Mouse (Mus musculus): ENCODE measurements at regions not wholly inside any gene's neighbourhood (a gene's known extent, or its start where the extent isn't known, plus 50 kb on each side); places are given as distances from the start of the nearest gene placed in this dataset.

GRCm38 (mm10) chr8:44656031-44656430 lies 279.2 kb upstream of the Fat1 start:
- Histone ChIP-seq H3K27me3 (ENCODE audit: control insufficient read depth, insufficient read depth, low read depth, low read length) (no peaks in the 10 kb centered on the region), H3K4me2 (ENCODE audit: low read depth, low read length) (no peak overlapping the region), H3K4me3 (ENCODE audit: low read depth, low read length) (no peak overlapping the region), H3K9ac (ENCODE audit: low read depth, low read length) (no peak overlapping the region), H3K36me3 (ENCODE audit: control insufficient read depth, insufficient read depth) (no peaks in the 10 kb centered on the region), H3K9me3 (replicated peaks; ENCODE audit: control insufficient read depth, low read length) (no peaks in the 10 kb centered on the region), H3K4me1 (ENCODE audit: control insufficient read depth, low read depth, low read length) (no peaks in the 10 kb centered on the region), H3K27ac (ENCODE audit: low read length) (no peak overlapping the region)
- ATAC-seq (ENCODE audit: low read depth), result no peak

GRCm38 (mm10) chr8:44656470-44656869 lies 278.8 kb upstream of the Fat1 start:
- Histone ChIP-seq H3K9ac (ENCODE audit: low read depth, low read length) (no peak overlapping the region), H3K27me3 (ENCODE audit: control insufficient read depth, insufficient read depth, low read depth, low read length) (no peaks in the 10 kb centered on the region), H3K4me2 (ENCODE audit: low read depth, low read length) (no peak overlapping the region), H3K4me1 (ENCODE audit: control insufficient read depth, low read depth, low read length) (no peaks in the 10 kb centered on the region), H3K27ac (ENCODE audit: low read length) (no peak overlapping the region), H3K9me3 (replicated peaks; ENCODE audit: control insufficient read depth, low read length) (no peaks in the 10 kb centered on the region), H3K4me3 (ENCODE audit: low read depth, low read length) (no peak overlapping the region), H3K36me3 (ENCODE audit: control insufficient read depth, insufficient read depth) (no peaks in the 10 kb centered on the region)
- no peak for ATAC-seq (ENCODE audit: low read depth)
- 55% methylated on average over 4 of the region's 4 CpGs for WGBS (ENCODE audit: insufficient replicate concordance)

- WGBS (ENCODE audit: insufficient replicate concordance), result 33% methylated on average over 2 of the region's 2 CpGs
- no peaks in the 10 kb centered on the region for H3K9me3 ChIP-seq (replicated peaks; ENCODE audit: control insufficient read depth, low read length)
- H3K36me3 ChIP-seq (ENCODE audit: control insufficient read depth, insufficient read depth), result no peaks in the 10 kb centered on the region
- H3K27ac ChIP-seq (ENCODE audit: low read length), result no peak overlapping the region
- no peak overlapping the region for H3K9ac ChIP-seq (ENCODE audit: low read depth, low read length)
- H3K4me2 ChIP-seq (ENCODE audit: low read depth, low read length), result no peak overlapping the region
- ATAC-seq (ENCODE audit: low read depth), result no peak
- H3K4me1 ChIP-seq (ENCODE audit: control insufficient read depth, low read depth, low read length), result no peaks in the 10 kb centered on the region
- H3K4me3 ChIP-seq (ENCODE audit: low read depth, low read length), result no peak overlapping the region
- H3K27me3 ChIP-seq (ENCODE audit: control insufficient read depth, insufficient read depth, low read depth, low read length), result no peaks in the 10 kb centered on the region
These were observed 273.6 kb upstream of the Fat1 start for GRCm38 (mm10) chr8:44661696-44662095.

GRCm38 (mm10) chr8:44687126-44687525 lies 248.1 kb upstream of the Fat1 start:
- Histone ChIP-seq H3K4me1 (ENCODE audit: control insufficient read depth, low read depth, low read length) (no peaks in the 10 kb centered on the region), H3K27me3 (ENCODE audit: control insufficient read depth, insufficient read depth, low read depth, low read length) (no peaks in the 10 kb centered on the region), H3K4me2 (ENCODE audit: low read depth, low read length) (no peak overlapping the region), H3K9me3 (replicated peaks; ENCODE audit: control insufficient read depth, low read length) (no peaks in the 10 kb centered on the region), H3K27ac (ENCODE audit: low read length) (no peak overlapping the region), H3K36me3 (ENCODE audit: control insufficient read depth, insufficient read depth) (no peaks in the 10 kb centered on the region), H3K4me3 (ENCODE audit: low read depth, low read length) (no peak overlapping the region), H3K9ac (ENCODE audit: low read depth, low read length) (no peak overlapping the region)
- 73% methylated on average over 9 of the region's 9 CpGs for WGBS (ENCODE audit: insufficient replicate concordance)
- ATAC-seq (ENCODE audit: low read depth), result no peak

GRCm38 (mm10) chr8:44689837-44690592 lies 245.2 kb upstream of the Fat1 start:
- H3K4me3 ChIP-seq (ENCODE audit: low read depth, low read length), result no peak overlapping the region
- no peak overlapping the region for H3K4me2 ChIP-seq (ENCODE audit: low read depth, low read length)
- WGBS (ENCODE audit: insufficient replicate concordance), result 70% methylated on average over 9 of the region's 9 CpGs
- no peaks in the 10 kb centered on the region for H3K27me3 ChIP-seq (ENCODE audit: control insufficient read depth, insufficient read depth, low read depth, low read length)
- no peak overlapping the region for H3K9ac ChIP-seq (ENCODE audit: low read depth, low read length)
- H3K27ac ChIP-seq (ENCODE audit: low read length), result no peak overlapping the region
- no peak for ATAC-seq (ENCODE audit: low read depth)
- no peaks in the 10 kb centered on the region for H3K4me1 ChIP-seq (ENCODE audit: control insufficient read depth, low read depth, low read length)
- no peaks in the 10 kb centered on the region for H3K9me3 ChIP-seq (replicated peaks; ENCODE audit: control insufficient read depth, low read length)
- no peaks in the 10 kb centered on the region for H3K36me3 ChIP-seq (ENCODE audit: control insufficient read depth, insufficient read depth)

- WGBS (ENCODE audit: insufficient replicate concordance), result 32% methylated on average over 4 of the region's 4 CpGs
- H3K27ac ChIP-seq (ENCODE audit: low read length), result no peak overlapping the region
- H3K9me3 ChIP-seq (replicated peaks; ENCODE audit: control insufficient read depth, low read length), result no peaks in the 10 kb centered on the region
- H3K27me3 ChIP-seq (ENCODE audit: control insufficient read depth, insufficient read depth, low read depth, low read length), result no peaks in the 10 kb centered on the region
- no peak overlapping the region for H3K4me3 ChIP-seq (ENCODE audit: low read depth, low read length)
- H3K4me2 ChIP-seq (ENCODE audit: low read depth, low read length), result no peak overlapping the region
- no peak for ATAC-seq (ENCODE audit: low read depth)
- no peak overlapping the region for H3K9ac ChIP-seq (ENCODE audit: low read depth, low read length)
- H3K36me3 ChIP-seq (ENCODE audit: control insufficient read depth, insufficient read depth), result no peaks in the 10 kb centered on the region
- H3K4me1 ChIP-seq (ENCODE audit: control insufficient read depth, low read depth, low read length), result no peaks in the 10 kb centered on the region
These were observed 244.7 kb upstream of the Fat1 start for GRCm38 (mm10) chr8:44690593-44690950.

- no peak for ATAC-seq (ENCODE audit: low read depth)
- Histone ChIP-seq H3K4me1 (ENCODE audit: control insufficient read depth, low read depth, low read length) (no peaks in the 10 kb centered on the region), H3K9ac (ENCODE audit: low read depth, low read length) (no peak overlapping the region), H3K4me3 (ENCODE audit: low read depth, low read length) (no peak overlapping the region), H3K9me3 (replicated peaks; ENCODE audit: control insufficient read depth, low read length) (no peaks in the 10 kb centered on the region), H3K27me3 (ENCODE audit: control insufficient read depth, insufficient read depth, low read depth, low read length) (no peaks in the 10 kb centered on the region), H3K27ac (ENCODE audit: low read length) (no peak overlapping the region), H3K4me2 (ENCODE audit: low read depth, low read length) (no peak overlapping the region), H3K36me3 (ENCODE audit: control insufficient read depth, insufficient read depth) (no peaks in the 10 kb centered on the region)
- 55% methylated on average over 7 of the region's 7 CpGs for WGBS (ENCODE audit: insufficient replicate concordance)
These were observed 244.1 kb upstream of the Fat1 start for GRCm38 (mm10) chr8:44691140-44691539.

- WGBS (ENCODE audit: insufficient replicate concordance), result 63% methylated on average over 8 of the region's 8 CpGs
- no peaks in the 10 kb centered on the region for H3K36me3 ChIP-seq (ENCODE audit: control insufficient read depth, insufficient read depth)
- ATAC-seq (ENCODE audit: low read depth), result no peak
These were observed 243.1 kb upstream of the Fat1 start for GRCm38 (mm10) chr8:44692036-44692688.

GRCm38 (mm10) chr8:44694861-44695260 lies 240.4 kb upstream of the Fat1 start:
- no peaks in the 10 kb centered on the region for H3K4me1 ChIP-seq (ENCODE audit: control insufficient read depth, low read depth, low read length)
- no peaks in the 10 kb centered on the region for H3K27me3 ChIP-seq (ENCODE audit: control insufficient read depth, insufficient read depth, low read depth, low read length)
- no peak for ATAC-seq (ENCODE audit: low read depth)
- no peaks in the 10 kb centered on the region for H3K36me3 ChIP-seq (ENCODE audit: control insufficient read depth, insufficient read depth)
- no peak overlapping the region for H3K4me3 ChIP-seq (ENCODE audit: low read depth, low read length)
- WGBS (ENCODE audit: insufficient replicate concordance), result 54% methylated on average over 9 of the region's 9 CpGs
- no peak overlapping the region for H3K9ac ChIP-seq (ENCODE audit: low read depth, low read length)
- no peak overlapping the region for H3K27ac ChIP-seq (ENCODE audit: low read length)
- H3K4me2 ChIP-seq (ENCODE audit: low read depth, low read length), result no peak overlapping the region
- H3K9me3 ChIP-seq (replicated peaks; ENCODE audit: control insufficient read depth, low read length), result no peaks in the 10 kb centered on the region

More at GRCm38 (mm10) chr8:44692036-44692688, 243.1 kb upstream of the Fat1 start:
- Histone ChIP-seq H3K4me3 (ENCODE audit: low read depth, low read length) (no peak overlapping the region), H3K4me2 (ENCODE audit: low read depth, low read length) (no peak overlapping the region), H3K27me3 (ENCODE audit: control insufficient read depth, insufficient read depth, low read depth, low read length) (no peaks in the 10 kb centered on the region), H3K27ac (ENCODE audit: low read length) (no peak overlapping the region), H3K4me1 (ENCODE audit: control insufficient read depth, low read depth, low read length) (no peaks in the 10 kb centered on the region), H3K9ac (ENCODE audit: low read depth, low read length) (no peak overlapping the region), H3K9me3 (replicated peaks; ENCODE audit: control insufficient read depth, low read length) (no peaks in the 10 kb centered on the region)
